Mouse (Mus musculus) hematopoietic stem cell, adult 5-6 weeks (primary cell): Measurements from ENCODE around the gene Gm3415. TPM values are rescaled to one million over a fixed set of nuclear protein-coding genes. Genes with fewer than 3 reads are reported as not detected.
"Not testable (repeated sequence)": the region's sequence is repeated elsewhere in the genome, so short reads cannot be mapped to it uniquely, and the experiment has no call there.

Experiments
- ATAC-seq, 2 experiments: fragments of 125-278 bp in 1 of 2; replicated peaks in 1 of 2; 2 replicates each; pipeline ENCODE4 v1.8.0; 2016 to 2017; ENCODE audit warnings: inconsistent platforms in 2 of 2, mild to moderate bottlenecking in 2 of 2, moderate number of reproducible peaks in 2 of 2, low read depth in 1 of 2, moderate TSS enrichment in 1 of 2; ENCODE audit not compliant: low FRiP score in 2 of 2, poor library complexity in 2 of 2, severe bottlenecking in 2 of 2, insufficient read depth in 1 of 2, low TSS enrichment in 1 of 2
- total RNA-seq: library from RNA; stranded (forward); fragments of 172-1452, 232-1000 nt; gene quantifications from 2 replicates; pipeline ENCODE4 v1.2.3, GENCODE M21; 2017

Gene Gm3415
- not detected in 2 replicates for total RNA-seq

- ATAC-seq = not testable (repeated sequence)
Observed at GRCm38 (mm10) chr5:146555836-146556235, at the start of gene Gm3415. Gene Gm3415, plus strand, starts transcription at chr5:146556136.

GRCm38 (mm10) chr5:146513823-146514222 lies 42.1 kb upstream of the Gm3415 start, which contains the start of gene Gm3402:
Gene Gm3402, plus strand, starts transcription at chr5:146514123.
- not testable (repeated sequence) for ATAC-seq

DNA sequence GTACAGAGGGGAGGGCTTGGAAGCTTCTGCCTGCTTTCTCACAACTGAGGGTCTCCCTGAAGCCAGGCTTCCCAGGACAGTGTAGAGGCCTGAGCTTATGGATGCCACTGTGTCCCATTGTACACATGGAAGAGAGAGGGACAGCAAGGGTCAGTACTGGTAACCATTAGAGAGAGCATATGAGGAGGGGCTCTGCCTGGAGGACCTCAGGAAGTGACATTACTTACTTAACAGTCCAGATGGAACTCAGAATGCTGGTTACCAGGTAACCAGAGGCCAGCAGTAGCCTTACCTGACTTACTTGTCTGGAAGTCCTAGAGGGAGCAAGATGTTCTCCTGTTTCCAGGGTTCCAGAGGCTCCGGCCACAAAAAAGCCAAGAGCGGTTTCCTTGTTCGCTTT lies 30.4 kb upstream of the Gm3415 start, which contains the start of gene Gm3404:
Gene Gm3404 (plus strand): TSS at position 301 of the 400 bp plus-strand sequence.
- not testable (repeated sequence) for ATAC-seq

- not testable (repeated sequence) for ATAC-seq
Observed at GRCm38 (mm10) chr5:146537347-146537746, 18.6 kb upstream of the Gm3415 start, which contains the start of gene Gm3409. Gene Gm3409, plus strand, starts transcription at chr5:146537647.

GRCm38 (mm10) chr5:146564259-146564658 lies 8.3 kb downstream of the Gm3415 start:
- no peak for ATAC-seq

- ATAC-seq = no peak
Observed at GRCm38 (mm10) chr5:146567054-146567453, 11.1 kb downstream of the Gm3415 start.

DNA sequence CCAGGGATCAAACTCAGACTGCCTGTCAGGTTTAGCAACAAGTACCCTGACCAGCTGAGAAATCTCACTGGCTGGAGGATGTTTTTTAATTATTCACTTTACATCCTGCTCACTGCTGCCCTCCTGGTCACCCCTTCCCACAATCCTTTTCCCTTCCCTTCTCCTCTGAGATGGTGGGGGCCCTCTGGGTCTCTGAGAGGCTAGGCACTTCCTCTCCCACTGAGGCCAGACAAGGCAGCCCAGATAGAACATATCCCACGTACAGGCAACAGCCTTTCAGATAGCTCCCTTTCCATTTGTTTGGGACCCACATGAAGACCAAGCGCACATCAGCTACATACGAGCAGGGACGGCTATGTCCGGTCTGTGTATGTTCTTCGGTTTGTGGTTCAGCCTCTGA lies 14.2 kb downstream of the Gm3415 start:
- not testable (repeated sequence) for ATAC-seq

GRCm38 (mm10) chr5:146571830-146572734 lies 16.1 kb downstream of the Gm3415 start:
- not testable (repeated sequence) for ATAC-seq

GRCm38 (mm10) chr5:146572735-146573042 lies 16.8 kb downstream of the Gm3415 start:
- not testable (repeated sequence) for ATAC-seq

- no peak for ATAC-seq
Observed at GRCm38 (mm10) chr5:146576668-146577067, 20.7 kb downstream of the Gm3415 start.

GRCm38 (mm10) chr5:146584156-146584477 lies 28.2 kb downstream of the Gm3415 start:
- no peak for ATAC-seq

- ATAC-seq = no peak
Observed at GRCm38 (mm10) chr5:146584478-146585306, 28.8 kb downstream of the Gm3415 start, which contains the start of gene Gpr12. Gene Gpr12, minus strand, starts transcription at chr5:146585239.

DNA sequence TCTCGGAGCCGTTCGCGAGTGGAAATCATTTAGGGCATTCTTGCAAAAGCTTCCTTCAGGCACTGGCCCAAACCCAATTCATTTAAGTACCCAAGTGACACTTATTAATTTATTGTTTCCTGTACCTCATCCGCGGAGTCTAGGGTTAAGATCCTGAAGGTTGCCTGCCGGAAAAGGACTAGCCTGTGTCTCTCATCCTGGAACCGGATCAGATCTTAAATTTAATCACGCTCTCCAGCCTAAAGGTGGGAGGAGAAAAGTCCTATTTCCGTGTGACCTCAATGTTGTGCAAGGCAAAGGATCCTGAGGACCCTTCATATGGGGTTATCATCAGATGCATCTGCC lies 29.3 kb downstream of the Gm3415 start:
- ATAC-seq = peak; percentile 17 to 26; a peak in 2 of 4 replicates

- ATAC-seq = no peak
Observed at GRCm38 (mm10) chr5:146586357-146587070, 30.6 kb downstream of the Gm3415 start.

GRCm38 (mm10) chr5:146590987-146591386 lies 35.1 kb downstream of the Gm3415 start:
- 0 out of 4 replicates have a peak, but pooled peaks of 1 of the 2 experiments have one; percentile 4 for ATAC-seq

DNA sequence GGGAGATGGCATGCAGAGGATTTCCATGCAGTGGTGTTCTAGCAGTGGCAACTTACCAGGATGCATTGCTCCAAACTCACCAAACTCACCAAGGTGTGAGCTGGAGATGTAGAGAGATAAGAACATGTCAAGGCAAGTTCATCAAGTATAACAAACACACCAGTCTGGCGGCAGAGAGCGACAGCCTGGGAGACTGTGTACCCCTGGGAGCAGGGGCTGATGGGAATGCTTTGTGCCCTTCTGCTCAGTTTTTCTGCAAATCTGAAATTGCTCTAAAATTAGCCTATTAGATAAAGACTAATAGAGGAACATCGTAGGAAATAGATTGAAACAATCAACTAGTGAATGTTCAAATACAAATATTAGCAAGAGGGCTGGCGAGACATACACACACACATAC lies 35.7 kb downstream of the Gm3415 start:
- no peak for ATAC-seq

DNA sequence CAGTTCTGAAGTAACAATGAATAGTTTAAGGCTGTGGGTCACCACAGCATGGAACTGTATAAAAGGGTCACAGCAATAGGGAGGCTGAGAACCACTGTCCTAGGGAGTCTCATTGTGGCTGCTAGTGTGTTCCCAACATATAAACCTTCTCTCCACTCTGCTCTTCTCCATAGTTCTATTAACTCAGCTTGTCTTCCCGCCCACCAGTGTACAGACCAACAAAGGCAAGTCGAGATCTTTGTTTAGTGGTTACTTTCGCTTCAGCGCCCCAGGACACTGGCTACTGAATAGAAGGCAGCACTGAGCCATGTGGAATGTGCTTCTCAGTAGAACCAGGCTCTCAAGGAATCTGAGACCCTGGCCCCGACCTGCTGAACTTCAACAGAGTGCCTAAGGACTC lies 36.6 kb downstream of the Gm3415 start:
- no peak for ATAC-seq
